In genomic region chr12:85696436-85696835, GRCm38 (mm10) we compare ENCODE assay signal across 24 mouse cellular contexts. TPM values are rescaled to one million over a fixed set of nuclear protein-coding genes. Genes with fewer than 3 reads are reported as not detected.
DNase-seq lines count a peak whose midpoint lies in the region; ATAC-seq lines count a peak whose summit lies in the region.
"Had no signal": no experiment of that assay in that cellular context is flagged by ENCODE, and none has a peak within 500 bp of the region (broad histone marks: within the 10 kb centered on the region; RNA-seq: fewer than 3 reads in every experiment).

No protein-coding gene starts in this region.

- 78% methylated on average over 5 of the region's 5 CpGs for WGBS in heart, embryonic 10.5 days
- 82% methylated on average over 5 of the region's 5 CpGs for WGBS in intestine, embryonic 16.5 days

- peak; percentile 58 for DNase-seq in heart, embryonic 10.5 days (ENCODE audit: low spot score)
- DNase-seq in heart, postnatal 4 days, result no peak
- DNase-seq in thymus, postnatal 36 days, result no peak
- no peak for DNase-seq in layer of hippocampus, adult 9-11 months
- no peak for DNase-seq in urinary bladder, postnatal 10 days (ENCODE audit: low spot score)
- DNase-seq: adrenal gland, adult 2 months; adrenal gland, postnatal 10 days; adrenal gland, postnatal 25 days; cerebellum, adult 11 months; cerebellum, adult 18-20 months; cerebellum, adult 8-10 months; cerebellum, adult 9-11 months; cerebellum, postnatal 14 days; forebrain, postnatal 0 days had no signal

- H3K9me3 ChIP-seq in heart, embryonic 10.5 days, result no peaks in the 10 kb centered on the region
- no peaks in the 10 kb centered on the region for H3K9me3 ChIP-seq in intestine, embryonic 16.5 days (ENCODE audit: control insufficient read depth, low read length)
- H3K9me3 ChIP-seq: embryonic facial prominence, embryonic 10.5 days; embryonic facial prominence, embryonic 12.5 days; forebrain, embryonic 13.5 days; forebrain, embryonic 15.5 days; G1E had no signal

- ATAC-seq in activated CD4-positive, CD25-positive, alpha-beta regulatory T cell, adult 4 months, result peak; percentile 7
- ATAC-seq in intestine, embryonic 16.5 days, result no peak
- ATAC-seq: CD4-positive, CD25-positive, alpha-beta regulatory T cell, adult 4 months; forebrain, embryonic 13.5 days; forebrain, embryonic 15.5 days; forebrain, postnatal 0 days; Patski had no signal

- no peak overlapping the region for H3K4me3 ChIP-seq in heart, embryonic 10.5 days
- H3K4me3 ChIP-seq in intestine, embryonic 16.5 days (ENCODE audit: low read length), result no peak overlapping the region
- H3K4me3 ChIP-seq: embryonic facial prominence, embryonic 10.5 days; embryonic facial prominence, embryonic 12.5 days; forebrain, embryonic 13.5 days; forebrain, embryonic 15.5 days had no signal

- H3K27me3 ChIP-seq in heart, embryonic 10.5 days (ENCODE audit: insufficient read depth, poor library complexity, severe bottlenecking), result no peaks in the 10 kb centered on the region
- H3K27me3 ChIP-seq in intestine, embryonic 16.5 days (replicated peaks; ENCODE audit: control insufficient read depth, insufficient read depth, low read length), result no peaks in the 10 kb centered on the region
- H3K27me3 ChIP-seq: CH12.LX; embryonic facial prominence, embryonic 12.5 days; forebrain, embryonic 13.5 days; forebrain, embryonic 15.5 days had no signal

- H3K27ac ChIP-seq in heart, embryonic 10.5 days, result no peak overlapping the region
- peak overlapping the region; percentile 57 for H3K27ac ChIP-seq in intestine, embryonic 16.5 days (ENCODE audit: low read length)
- H3K27ac ChIP-seq: embryonic facial prominence, embryonic 10.5 days; embryonic facial prominence, embryonic 12.5 days; forebrain, embryonic 13.5 days; forebrain, embryonic 15.5 days had no signal

- H3K36me3 ChIP-seq in heart, embryonic 10.5 days, result no peaks in the 10 kb centered on the region
- no peaks in the 10 kb centered on the region for H3K36me3 ChIP-seq in intestine, embryonic 16.5 days (ENCODE audit: control insufficient read depth, insufficient read depth, low read length)
- H3K36me3 ChIP-seq: embryonic facial prominence, embryonic 10.5 days; embryonic facial prominence, embryonic 12.5 days; forebrain, embryonic 15.5 days; G1E had no signal

- no peak overlapping the region for H3K9ac ChIP-seq in intestine, embryonic 16.5 days (ENCODE audit: low read depth, low read length)
- H3K9ac ChIP-seq: embryonic facial prominence, embryonic 12.5 days; forebrain, embryonic 13.5 days; forebrain, embryonic 15.5 days; forebrain, postnatal 0 days had no signal

- H3K4me2 ChIP-seq in intestine, embryonic 16.5 days (ENCODE audit: low read depth, low read length), result no peak overlapping the region
- H3K4me2 ChIP-seq: embryonic facial prominence, embryonic 12.5 days; forebrain, embryonic 13.5 days; forebrain, embryonic 15.5 days had no signal

- H3K4me1 ChIP-seq in heart, embryonic 10.5 days, result peaks cover 9% of the 10 kb centered on the region
- peaks cover 7% of the 10 kb centered on the region; the same call in 1 of the 2 replicates for H3K4me1 ChIP-seq in intestine, embryonic 16.5 days (ENCODE audit: control insufficient read depth, insufficient read depth, low read length)
- H3K4me1 ChIP-seq: embryonic facial prominence, embryonic 10.5 days; embryonic facial prominence, embryonic 12.5 days; forebrain, embryonic 13.5 days; forebrain, embryonic 15.5 days had no signal

RNA-seq across cellular contexts. Expression of gene Batf, which starts 10.0 kb away (rescaled TPM):
- polyA plus RNA-seq in heart, embryonic 10.5 days (2016; fragmentation: Nextera tagmentation; extraction: Ambion mirVana), result 4.7 and 7.1 TPM in 2 replicates
- 1 to 10 TPM in 1 of 2 experiments, under 1 TPM in 1; 0.74 to 1.5 TPM for total RNA-seq in heart, postnatal 4 days (2021)
- 100 to 1,000 TPM; 156 to 205 TPM for polyA plus RNA-seq in activated CD4-positive, CD25-positive, alpha-beta regulatory T cell, adult 4 months (2017; shearing (Covaris generic))
- 3.5 and 3.6 TPM in 2 replicates for polyA plus RNA-seq in intestine, embryonic 16.5 days (2015; fragmentation: Nextera tagmentation; extraction: Ambion mirVana)
- total RNA-seq: adrenal gland, postnatal 25 days; forebrain, postnatal 0 days; G1E had no signal
- polyA plus RNA-seq: G1E, Patski had no signal

RNA-seq across cellular contexts. Expression of gene Flvcr2, which starts 49.9 kb away (rescaled TPM):
- 4.9 and 7.8 TPM in 2 replicates for polyA plus RNA-seq in heart, embryonic 10.5 days (2016; fragmentation: Nextera tagmentation; extraction: Ambion mirVana)
- total RNA-seq in heart, postnatal 4 days (2021), result 1 to 10 TPM; 4.9 to 6.0 TPM
- under 1 TPM; 0.48 to 0.60 TPM for polyA plus RNA-seq in activated CD4-positive, CD25-positive, alpha-beta regulatory T cell, adult 4 months (2017; shearing (Covaris generic))
- 3.8 and 5.5 TPM in 2 replicates for polyA plus RNA-seq in intestine, embryonic 16.5 days (2015; fragmentation: Nextera tagmentation; extraction: Ambion mirVana)
- polyA plus RNA-seq: G1E had no signal

Comparison
In these comparisons a context has a peak if more than half of its experiments do, and no peak if none do; other contexts are left out.
1. RNA of gene Batf, which starts 10.0 kb away (polyA plus RNA-seq): 156 to 205 TPM in activated CD4-positive, CD25-positive, alpha-beta regulatory T cell, adult 4 months; 4.7 to 7.1 TPM in heart, embryonic 10.5 days and 3.5 to 3.6 TPM in intestine, embryonic 16.5 days; every median in the first group is over 10 times any median in the second.